Mouse (Mus musculus) bone marrow, adult 2 months (tissue): ENCODE results near the gene Cpm. TPM values are rescaled to one million over a fixed set of nuclear protein-coding genes. Genes with fewer than 3 reads are reported as not detected.

Experiments
- H3K27ac ChIP-seq: fragments of 200-500 bp; 2 replicates; pipeline ENCODE4 v1.5.1; 2012; ENCODE audit warnings: low read depth, mild to moderate bottlenecking, control low read depth, inconsistent platforms, low read length; ENCODE audit not compliant: control insufficient read depth, poor library complexity, insufficient read depth
- H3K4me1 ChIP-seq: fragments of 200-500 bp; 2 replicates; pipeline ENCODE4 v1.6.1; 2011; ENCODE audit warnings: low read length; ENCODE audit not compliant: control insufficient read depth, insufficient read depth
- H3K4me3 ChIP-seq: fragments of 200-500 bp; replicated peaks from 2 replicates; pipeline ENCODE3; 2011; ENCODE audit warnings: mild to moderate bottlenecking, low read depth, low read length, control low read depth; ENCODE audit not compliant: control insufficient read depth
- CTCF ChIP-seq: fragments of 200-500 bp; IDR thresholded peaks from 2 replicates; pipeline ENCODE4 v1.5.1; 2011; ENCODE audit warnings: low read length, control low read depth; ENCODE audit not compliant: control insufficient read depth, insufficient read depth
- POLR2A ChIP-seq: fragments of 200-500 bp; IDR thresholded peaks from 2 replicates; pipeline ENCODE4 v1.6.1; 2011; ENCODE audit warnings: low read depth, mild to moderate bottlenecking, control low read depth, low read length, borderline replicate concordance; ENCODE audit not compliant: control insufficient read depth
- WGBS: fragments of 180-500 bp; shearing (Covaris S2); methylation state at CpG from one replicate; pipeline ENCODE4 v1.1.7; 2018; 5-methylcytosine and 5-hydroxymethylcytosine counted together
- polyA plus RNA-seq: library from polyadenylated mRNA; stranded (reverse); fragments of >200 nt; gene quantifications from 2 replicates; pipeline ENCODE4 v1.2.4, GENCODE M21; 2011; ENCODE audit warnings: low replicate concordance; ENCODE audit not compliant: missing spikeins, insufficient read depth, insufficient read length

The Cpm gene
- polyA plus RNA-seq, 1 experiment, result 11.6 TPM

DNA sequence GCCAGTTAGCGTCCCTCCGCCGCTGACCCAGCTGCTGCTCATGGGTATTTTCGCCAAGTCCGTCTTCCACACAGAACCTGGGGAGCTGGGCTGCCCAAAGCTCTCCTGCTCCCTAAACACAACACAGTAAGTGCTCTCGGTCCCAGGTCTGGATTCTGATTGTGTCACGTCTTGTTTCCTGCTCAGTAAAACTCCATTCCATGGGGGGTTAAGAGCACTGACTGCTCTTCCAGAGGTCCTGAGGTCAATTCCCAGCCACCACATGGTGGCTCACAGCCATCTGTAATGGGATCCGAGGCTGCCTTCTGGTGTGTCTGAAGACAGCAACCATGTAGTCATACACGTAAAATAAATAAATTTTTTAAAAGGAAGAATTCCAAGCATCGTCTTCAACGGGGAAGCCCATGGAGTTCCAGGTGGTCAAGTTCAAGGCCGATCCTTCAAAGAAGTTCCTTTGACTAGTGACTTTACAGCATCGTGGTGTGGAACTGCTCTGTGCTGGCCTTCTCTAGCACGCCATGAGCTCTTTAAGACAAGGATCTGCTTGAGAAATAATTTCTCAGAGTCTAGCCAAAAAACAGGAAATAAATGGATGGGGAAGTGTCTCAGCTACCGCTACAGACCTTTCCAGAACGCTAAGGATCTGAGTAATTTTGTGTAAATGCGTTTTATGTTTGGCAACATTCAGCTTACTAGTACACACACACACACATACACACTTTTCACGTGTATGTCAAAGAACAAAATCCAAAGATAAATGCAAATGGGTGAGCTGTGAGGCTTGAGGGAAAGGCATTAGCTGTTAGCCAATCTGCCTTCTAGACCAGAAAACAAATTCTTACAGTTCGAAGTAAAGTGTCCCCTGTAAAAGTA, 55.2 kb downstream of the Cpm start:
- Histone ChIP-seq H3K27ac (no peak overlapping the region), H3K4me1 (no peaks in the 10 kb centered on the region; the same call in 1 of the 2 replicates), H3K4me3 (no peak overlapping the region)
- TF ChIP-seq POLR2A (no peak), CTCF (no peak)
- WGBS, result 53% methylated on average over 19 of the region's 19 CpGs

DNA sequence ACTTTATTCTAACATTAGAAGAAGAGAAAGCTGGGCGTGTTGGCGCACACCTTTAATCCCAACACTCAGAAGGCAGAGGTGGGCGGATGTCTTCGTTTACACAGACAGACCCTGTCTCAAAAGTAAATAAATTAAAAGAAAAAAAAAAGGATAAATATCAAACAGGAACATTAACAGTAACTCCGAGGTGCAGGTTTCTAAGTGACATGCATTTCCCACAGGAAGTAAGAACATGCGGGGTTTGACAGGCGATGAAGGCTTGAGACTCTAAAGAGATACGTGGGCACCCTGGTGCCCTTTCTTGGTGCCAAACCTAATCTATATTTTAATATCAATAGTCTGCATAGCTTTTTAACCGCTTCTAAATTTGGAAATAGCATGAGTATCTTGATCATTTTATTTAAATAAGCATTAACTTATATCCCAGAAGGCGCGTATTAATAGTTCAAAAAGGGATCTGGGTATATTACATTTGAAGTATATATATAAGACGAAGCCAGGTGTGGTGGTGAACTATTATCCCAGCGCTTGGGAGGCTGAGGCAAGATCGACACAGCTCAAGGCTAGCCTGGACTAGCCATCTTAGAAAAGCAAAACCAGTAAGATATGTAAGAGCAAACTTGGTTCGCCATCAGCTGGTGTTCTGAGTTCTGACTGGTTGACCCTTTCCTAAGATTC, 56.0 kb downstream of the Cpm start:
- no peaks in the 10 kb centered on the region; the same call in 1 of the 2 replicates for H3K4me1 ChIP-seq
- H3K27ac ChIP-seq, result no peak overlapping the region
- H3K4me3 ChIP-seq, result no peak overlapping the region
- 64% methylated on average over 15 of the region's 15 CpGs for WGBS
- no peak for TF ChIP-seq CTCF
- no peak for TF ChIP-seq POLR2A

DNA sequence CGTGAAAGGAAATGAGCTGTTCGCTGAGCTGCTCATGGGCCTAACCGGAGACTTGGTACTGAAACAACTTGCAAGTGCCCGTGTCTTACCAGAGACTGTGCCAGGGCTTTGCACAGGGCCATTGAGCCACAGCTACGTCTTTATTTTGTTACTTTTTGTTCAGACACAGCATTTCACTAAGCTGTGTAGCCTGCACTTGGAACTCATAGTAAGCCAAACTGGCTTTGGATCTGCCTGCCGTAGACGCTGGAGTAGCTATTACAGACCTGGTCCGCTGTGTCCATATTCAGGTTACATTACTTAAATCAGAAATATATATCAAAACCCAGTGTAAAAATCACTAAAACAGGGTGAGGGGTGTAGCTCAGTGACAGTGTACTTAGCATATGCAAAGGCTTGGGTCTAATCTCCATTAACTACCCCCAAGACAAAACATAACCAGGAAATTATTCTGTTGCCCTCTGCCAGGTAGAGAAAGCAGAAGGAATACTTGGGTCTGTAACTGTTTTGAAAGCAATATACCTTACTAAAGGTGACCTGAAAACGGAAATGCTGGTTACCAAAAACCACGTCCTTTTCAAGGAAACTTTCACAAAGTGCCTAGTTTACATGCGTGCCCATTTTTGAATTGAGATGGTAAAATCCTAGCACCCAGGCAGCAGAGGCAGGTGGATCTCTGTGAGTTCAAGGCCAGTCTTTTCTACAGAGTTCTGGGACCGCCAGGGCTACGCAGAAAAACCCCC, 56.7 kb downstream of the Cpm start:
- TF ChIP-seq CTCF (no peak), POLR2A (no peak)
- Histone ChIP-seq H3K4me1 (no peaks in the 10 kb centered on the region; the same call in 1 of the 2 replicates), H3K4me3 (no peak overlapping the region), H3K27ac (no peak overlapping the region)
- WGBS, result 77% methylated on average over 13 of the region's 13 CpGs

DNA sequence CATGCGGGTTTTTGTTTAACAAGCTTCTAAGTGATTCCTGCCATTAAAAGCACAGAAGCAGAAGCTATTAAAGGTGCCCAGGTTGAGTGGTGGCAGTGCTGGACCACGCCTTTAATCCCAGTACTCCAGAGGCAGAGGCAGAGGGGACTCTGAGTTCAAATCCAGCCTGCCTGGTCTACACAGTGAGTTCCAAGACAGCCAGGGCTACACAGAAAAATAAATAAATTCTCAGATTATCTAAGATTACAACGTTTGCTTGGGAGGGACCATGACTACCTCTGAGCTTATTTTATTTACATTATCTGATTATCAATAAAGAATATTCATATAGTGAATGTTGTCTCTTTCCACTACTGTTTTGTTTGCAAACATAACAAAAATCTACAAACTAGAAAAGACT, 57.7 kb downstream of the Cpm start:
- no peak for TF ChIP-seq POLR2A
- TF ChIP-seq CTCF, result no peak
- Histone ChIP-seq H3K4me3 (no peak overlapping the region), H3K4me1 (no peaks in the 10 kb centered on the region; the same call in 1 of the 2 replicates), H3K27ac (no peak overlapping the region)
- WGBS, result 82% methylated on average over 3 of the region's 3 CpGs

DNA sequence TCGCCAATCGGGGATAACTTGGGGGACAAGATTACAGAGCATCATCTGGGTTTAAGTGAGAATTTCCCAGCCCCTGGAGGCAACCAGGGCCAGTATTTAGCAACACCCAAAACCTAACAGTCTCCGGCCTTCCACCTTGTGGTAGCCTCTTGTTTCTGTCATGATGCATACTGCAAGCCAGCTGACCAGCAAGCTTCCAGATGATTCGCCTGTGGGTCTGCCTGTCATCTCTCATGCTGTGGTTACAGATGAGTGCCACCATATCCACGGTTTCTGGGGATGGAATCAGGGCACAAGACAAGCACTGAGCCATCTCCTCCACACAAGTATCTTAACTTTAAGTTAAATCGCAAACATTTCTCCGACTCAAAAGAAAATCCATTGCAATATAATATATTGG, 58.3 kb downstream of the Cpm start:
- no peak overlapping the region for H3K27ac ChIP-seq
- H3K4me3 ChIP-seq, result no peak overlapping the region
- TF ChIP-seq CTCF, result no peak
- no peak for TF ChIP-seq POLR2A
- no peaks in the 10 kb centered on the region; the same call in 1 of the 2 replicates for H3K4me1 ChIP-seq
- WGBS, result 79% methylated on average over 7 of the region's 7 CpGs

DNA sequence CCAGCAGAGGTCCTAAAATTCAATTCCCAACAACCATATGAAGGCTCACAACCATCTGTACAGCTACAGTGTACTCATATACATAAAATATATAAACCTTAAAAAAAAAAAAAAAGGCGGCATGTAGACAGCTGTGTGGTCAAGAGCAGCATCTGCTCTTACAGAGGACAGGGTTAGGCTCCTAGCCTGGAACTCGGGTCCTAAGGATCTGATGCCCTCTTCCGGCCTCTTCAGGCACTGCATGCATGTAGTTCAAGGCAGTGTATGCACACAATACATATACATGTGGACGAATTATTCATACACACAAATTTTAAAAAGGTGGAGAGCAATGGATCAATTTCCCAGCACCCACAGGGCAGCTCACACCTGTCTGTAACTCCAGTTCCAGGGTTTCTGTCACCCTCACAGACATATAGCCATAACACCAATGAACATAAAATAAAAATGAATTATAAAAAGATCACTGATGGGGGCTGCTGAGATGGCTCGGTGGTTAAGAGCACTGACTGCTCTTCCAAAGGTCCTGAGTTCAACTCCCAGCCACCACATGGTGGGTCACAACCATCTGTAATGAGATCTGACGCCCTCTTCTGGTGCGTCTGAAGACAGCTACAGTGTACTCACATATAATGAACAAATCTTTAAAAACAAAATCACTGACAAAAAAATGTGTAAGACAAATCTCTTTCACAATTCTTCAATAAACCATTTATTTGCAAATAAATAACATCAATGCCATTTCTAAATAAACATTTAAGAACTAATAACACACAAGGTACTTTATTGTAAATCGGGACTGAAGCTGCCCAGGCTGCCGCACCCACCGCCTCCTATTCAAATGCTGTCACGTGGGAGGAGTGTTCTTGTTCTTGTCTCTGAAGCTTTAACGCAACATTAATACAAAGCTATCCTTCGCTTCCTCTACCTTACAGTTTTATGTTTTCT, 59.2 kb downstream of the Cpm start:
- WGBS, result 82% methylated on average over 13 of the region's 13 CpGs
- no peak for TF ChIP-seq POLR2A
- TF ChIP-seq CTCF, result peak; percentile 47
- Histone ChIP-seq H3K4me1 (no peaks in the 10 kb centered on the region; the same call in 1 of the 2 replicates), H3K27ac (no peak overlapping the region), H3K4me3 (no peak overlapping the region)

DNA sequence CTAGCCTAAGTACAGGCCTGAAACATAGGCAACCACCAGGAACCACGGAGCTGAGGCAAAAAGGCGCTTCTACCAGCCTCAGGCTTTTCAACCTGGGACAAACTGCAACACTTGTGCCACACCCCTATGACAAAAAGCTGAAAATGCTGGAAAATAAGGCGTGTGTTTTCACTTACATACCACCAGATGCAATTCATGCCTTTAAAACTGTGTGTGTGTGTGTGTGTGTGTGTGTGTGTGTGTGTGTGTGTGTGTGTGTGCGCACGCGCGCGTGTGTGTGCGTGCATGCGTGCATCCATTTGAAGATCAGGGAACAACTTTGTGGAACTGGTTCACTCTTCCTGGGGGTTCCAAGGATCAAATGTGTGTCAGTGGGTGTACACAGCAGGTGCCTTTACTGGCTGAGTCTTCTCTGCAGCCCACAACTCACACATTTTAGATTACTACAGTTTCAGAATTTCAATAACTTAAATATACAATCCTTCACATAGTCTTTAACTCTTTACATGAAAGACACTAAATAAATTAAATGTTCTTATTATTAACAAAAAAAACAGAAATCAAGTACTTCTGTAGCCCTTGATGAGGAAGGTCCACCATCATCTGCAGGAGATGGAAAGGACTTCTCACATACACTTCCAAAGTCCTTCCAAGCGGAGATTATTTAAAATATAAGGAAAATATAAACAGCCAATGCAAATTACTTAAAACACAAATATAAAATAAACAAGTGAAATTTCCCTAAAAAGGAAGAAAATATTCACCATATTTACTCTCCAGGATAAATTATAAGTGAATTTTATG, 60.2 kb downstream of the Cpm start:
- H3K4me3 ChIP-seq, result no peak overlapping the region
- 94% methylated on average over 11 of the region's 11 CpGs for WGBS
- no peak for TF ChIP-seq CTCF
- TF ChIP-seq POLR2A, result no peak
- no peak overlapping the region for H3K27ac ChIP-seq
- no peaks in the 10 kb centered on the region; the same call in 1 of the 2 replicates for H3K4me1 ChIP-seq
